ENCODE assay signal across 15 mouse cellular contexts in the genomic region with DNA sequence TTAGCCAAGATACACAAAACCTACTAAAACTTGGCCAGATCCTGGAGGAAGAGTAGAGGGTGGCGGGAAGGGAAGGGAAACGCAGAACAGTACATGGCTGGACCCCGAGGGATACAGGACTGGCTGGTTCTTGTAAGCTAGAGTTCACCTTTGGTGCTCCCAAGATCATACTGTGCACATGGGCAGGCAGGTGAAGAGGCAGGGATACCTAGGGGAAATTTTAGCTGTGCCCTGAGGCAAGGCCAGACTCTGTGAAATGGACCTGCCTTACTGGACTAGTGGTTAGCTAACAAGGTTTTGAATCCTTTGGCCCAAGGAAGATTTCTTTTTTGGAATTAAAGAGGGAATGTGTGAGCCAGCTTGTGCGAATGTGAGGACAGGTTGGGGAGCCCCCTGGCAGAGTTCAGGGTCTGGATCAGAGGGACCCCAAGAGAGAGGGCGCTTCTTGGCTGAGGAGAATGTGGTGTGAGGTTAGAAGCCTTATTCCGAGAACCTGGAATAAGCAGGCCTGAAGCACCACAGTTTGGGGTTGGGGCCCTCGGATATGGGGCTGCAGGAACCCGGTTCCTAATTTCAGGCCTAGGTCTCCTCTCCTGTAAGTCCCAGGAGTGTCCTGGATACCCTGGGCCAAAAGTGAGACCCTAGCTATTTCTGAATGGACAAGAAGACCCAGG. TPM values are rescaled to one million over a fixed set of nuclear protein-coding genes. Genes with fewer than 3 reads are reported as not detected.
DNase-seq lines count a peak whose midpoint lies in the region; ATAC-seq and TF ChIP-seq lines count a peak whose summit lies in the region.
"Had no signal": no experiment of that assay in that cellular context is flagged by ENCODE, and none has a peak within 500 bp of the region (broad histone marks: within the 10 kb centered on the region; RNA-seq: fewer than 3 reads in every experiment).

No protein-coding gene starts in this region.

- WGBS in intestine, embryonic 14.5 days = 34% methylated on average over 8 of the region's 8 CpGs
- 45% methylated on average over 8 of the region's 8 CpGs for WGBS in intestine, postnatal 0 days
- WGBS in neural tube, embryonic 15.5 days = 24% methylated on average over 8 of the region's 8 CpGs
- 62% methylated on average over 8 of the region's 8 CpGs for WGBS in stomach, postnatal 0 days
- WGBS in forebrain, embryonic 16.5 days = 24% methylated on average over 8 of the region's 8 CpGs

- H3K4me3 ChIP-seq in intestine, embryonic 14.5 days (ENCODE audit: low read depth, low read length) = no peak overlapping the region
- H3K4me3 ChIP-seq in intestine, postnatal 0 days (ENCODE audit: low read depth, low read length) = no peak overlapping the region
- no peak overlapping the region for H3K4me3 ChIP-seq in neural tube, embryonic 15.5 days (replicated peaks)
- 0 out of 2 replicates have a peak overlapping the region, but pooled peaks have one; percentile 4 for H3K4me3 ChIP-seq in stomach, postnatal 0 days (ENCODE audit: low read depth, low read length)
- no peak overlapping the region for H3K4me3 ChIP-seq in forebrain, embryonic 16.5 days (replicated peaks; ENCODE audit: low read length)
- H3K4me3 ChIP-seq: liver, embryonic 15.5 days; myocyte had no signal

- H3K9ac ChIP-seq in intestine, embryonic 14.5 days (ENCODE audit: low read length) = no peak overlapping the region
- H3K9ac ChIP-seq in intestine, postnatal 0 days (ENCODE audit: low read depth, low read length) = no peak overlapping the region
- no peak overlapping the region for H3K9ac ChIP-seq in neural tube, embryonic 15.5 days (replicated peaks)
- no peak overlapping the region for H3K9ac ChIP-seq in stomach, postnatal 0 days (ENCODE audit: low read length)
- no peak overlapping the region for H3K9ac ChIP-seq in forebrain, embryonic 16.5 days (replicated peaks; ENCODE audit: low read depth, low read length)
- H3K9ac ChIP-seq: forebrain, embryonic 12.5 days; liver, embryonic 15.5 days had no signal

- H3K27me3 ChIP-seq in intestine, embryonic 14.5 days (replicated peaks; ENCODE audit: control insufficient read depth, insufficient read depth, low read length) = peaks cover 99% of the 10 kb centered on the region
- peaks cover 97% of the 10 kb centered on the region for H3K27me3 ChIP-seq in intestine, postnatal 0 days (replicated peaks; ENCODE audit: control insufficient read depth, insufficient read depth, low read length)
- peaks cover 95% of the 10 kb centered on the region for H3K27me3 ChIP-seq in neural tube, embryonic 15.5 days (replicated peaks)
- peaks cover 55% of the 10 kb centered on the region for H3K27me3 ChIP-seq in stomach, postnatal 0 days (ENCODE audit: control insufficient read depth, insufficient read depth, low read length)
- H3K27me3 ChIP-seq in forebrain, embryonic 16.5 days (replicated peaks; ENCODE audit: control insufficient read depth, insufficient read depth, low read length) = peaks cover 81% of the 10 kb centered on the region

- no peaks in the 10 kb centered on the region for H3K36me3 ChIP-seq in intestine, embryonic 14.5 days (ENCODE audit: control insufficient read depth, insufficient read depth, low read length)
- H3K36me3 ChIP-seq in intestine, postnatal 0 days (ENCODE audit: control insufficient read depth, insufficient read depth) = no peaks in the 10 kb centered on the region
- no peaks in the 10 kb centered on the region for H3K36me3 ChIP-seq in neural tube, embryonic 15.5 days
- no peaks in the 10 kb centered on the region for H3K36me3 ChIP-seq in stomach, postnatal 0 days (ENCODE audit: control insufficient read depth, insufficient read depth, low read length)
- H3K36me3 ChIP-seq in forebrain, embryonic 16.5 days (ENCODE audit: control insufficient read depth, insufficient read depth) = no peaks in the 10 kb centered on the region
- H3K36me3 ChIP-seq: forebrain, embryonic 12.5 days; liver, embryonic 15.5 days had no signal

- no peak overlapping the region for H3K4me2 ChIP-seq in intestine, embryonic 14.5 days (ENCODE audit: low read length)
- no peak overlapping the region for H3K4me2 ChIP-seq in intestine, postnatal 0 days (replicated peaks; ENCODE audit: low read depth)
- no peak overlapping the region for H3K4me2 ChIP-seq in neural tube, embryonic 15.5 days
- no peak overlapping the region for H3K4me2 ChIP-seq in stomach, postnatal 0 days (replicated peaks; ENCODE audit: low read depth)
- H3K4me2 ChIP-seq in forebrain, embryonic 16.5 days (ENCODE audit: low read length) = no peak overlapping the region
- H3K4me2 ChIP-seq: forebrain, embryonic 12.5 days; liver, embryonic 15.5 days had no signal

- no peak for TF ChIP-seq EP300 in stomach, postnatal 0 days (optimal IDR thresholded peaks at IDR 0.05)

- no peak for ATAC-seq in intestine, embryonic 14.5 days (replicated peaks; ENCODE audit: low FRiP score, low TSS enrichment, low read depth)
- no peak for ATAC-seq in intestine, postnatal 0 days
- ATAC-seq in neural tube, embryonic 15.5 days (ENCODE audit: low FRiP score) = no peak
- ATAC-seq in stomach, postnatal 0 days (ENCODE audit: low FRiP score, low TSS enrichment) = no peak
- ATAC-seq in forebrain, embryonic 16.5 days = no peak

- H3K4me1 ChIP-seq in intestine, embryonic 14.5 days (replicated peaks; ENCODE audit: control insufficient read depth, insufficient read depth, low read length) = 0 out of 2 replicates have a peak, but pooled peaks cover 5% of the 10 kb centered on the region
- no peaks in the 10 kb centered on the region for H3K4me1 ChIP-seq in intestine, postnatal 0 days (replicated peaks; ENCODE audit: control insufficient read depth, insufficient read depth, low read length)
- H3K4me1 ChIP-seq in neural tube, embryonic 15.5 days = 0 out of 2 replicates have a peak, but pooled peaks cover 6% of the 10 kb centered on the region
- no peaks in the 10 kb centered on the region for H3K4me1 ChIP-seq in stomach, postnatal 0 days (replicated peaks; ENCODE audit: control insufficient read depth, insufficient read depth)
- peaks cover 6% of the 10 kb centered on the region; the same call in 1 of the 2 replicates for H3K4me1 ChIP-seq in forebrain, embryonic 16.5 days (replicated peaks; ENCODE audit: control insufficient read depth, insufficient read depth, low read length)

- H3K27ac ChIP-seq in intestine, embryonic 14.5 days (ENCODE audit: low read depth) = no peak overlapping the region
- H3K27ac ChIP-seq in intestine, postnatal 0 days (ENCODE audit: low read depth, low read length) = no peak overlapping the region
- no peak overlapping the region for H3K27ac ChIP-seq in neural tube, embryonic 15.5 days (replicated peaks)
- no peak overlapping the region for H3K27ac ChIP-seq in stomach, postnatal 0 days (replicated peaks)
- no peak overlapping the region for H3K27ac ChIP-seq in forebrain, embryonic 16.5 days (ENCODE audit: low read length)
- H3K27ac ChIP-seq: forebrain, embryonic 12.5 days; liver, embryonic 15.5 days had no signal

- no peaks in the 10 kb centered on the region for H3K9me3 ChIP-seq in intestine, embryonic 14.5 days (ENCODE audit: control insufficient read depth, low read length)
- no peaks in the 10 kb centered on the region for H3K9me3 ChIP-seq in intestine, postnatal 0 days (ENCODE audit: control insufficient read depth)
- no peaks in the 10 kb centered on the region for H3K9me3 ChIP-seq in neural tube, embryonic 15.5 days (replicated peaks)
- H3K9me3 ChIP-seq in stomach, postnatal 0 days (ENCODE audit: control insufficient read depth, low read length) = no peaks in the 10 kb centered on the region
- H3K9me3 ChIP-seq in forebrain, embryonic 16.5 days (ENCODE audit: control insufficient read depth, low read length) = no peaks in the 10 kb centered on the region
- H3K9me3 ChIP-seq: forebrain, embryonic 12.5 days; liver, embryonic 15.5 days had no signal

- DNase-seq in embryo, embryonic 10.5 days (ENCODE audit: low spot score) = peak; percentile 43
- no peak for DNase-seq in embryo, embryonic 10 days (ENCODE audit: low spot score)
- peak; percentile 69 for DNase-seq in intestine, embryonic 14.5 days (ENCODE audit: low spot score)
- DNase-seq in neural tube, embryonic 10.5 days (ENCODE audit: extremely low spot score, low spot score) = peak; percentile 45
- no peak for DNase-seq in stomach, postnatal 0 days (ENCODE audit: low spot score)
- DNase-seq: cerebellum, postnatal 25 days; kidney, adult 18-20 months; right cerebral cortex, postnatal 14 days; thymus, postnatal 25 days had no signal

- no peak for TF ChIP-seq CTCF in intestine, postnatal 0 days (IDR thresholded peaks at IDR 0.05; ENCODE audit: low read depth)
- TF ChIP-seq CTCF in stomach, postnatal 0 days (IDR thresholded peaks at IDR 0.05; ENCODE audit: low read depth) = no peak

RNA-seq across cellular contexts. Expression of a gene that starts 3.0 kb away (rescaled TPM):
- polyA plus RNA-seq in intestine, embryonic 14.5 days (2014; fragmentation: Nextera tagmentation; extraction: Ambion mirVana) = not detected in 2 replicates
- polyA plus RNA-seq in intestine, postnatal 0 days (2015; fragmentation: Nextera tagmentation; extraction: Ambion mirVana) = not detected in 2 replicates
- 0.19 and 0.29 TPM in 2 replicates for polyA plus RNA-seq in neural tube, embryonic 15.5 days (2015; fragmentation: Nextera tagmentation; extraction: Ambion mirVana)
- polyA plus RNA-seq in stomach, postnatal 0 days (2015; fragmentation: Nextera tagmentation; extraction: Ambion mirVana) = 0.04 and 0.05 TPM in 2 replicates
- 0.23 and 0.26 TPM in 2 replicates for polyA plus RNA-seq in forebrain, embryonic 16.5 days (2015; fragmentation: Nextera tagmentation; extraction: Ambion mirVana)
- polyA plus RNA-seq: liver, embryonic 15.5 days had no signal

RNA-seq across cellular contexts. Expression of a gene that starts 39.1 kb away (rescaled TPM):
- polyA plus RNA-seq in intestine, embryonic 14.5 days (2014; fragmentation: Nextera tagmentation; extraction: Ambion mirVana) = not detected in 2 replicates
- polyA plus RNA-seq in intestine, postnatal 0 days (2015; fragmentation: Nextera tagmentation; extraction: Ambion mirVana) = not detected in 2 replicates
- polyA plus RNA-seq in neural tube, embryonic 15.5 days (2015; fragmentation: Nextera tagmentation; extraction: Ambion mirVana) = not detected in 2 replicates
- 0.18 TPM in 1 of 2 replicates, not detected in the other for polyA plus RNA-seq in stomach, postnatal 0 days (2015; fragmentation: Nextera tagmentation; extraction: Ambion mirVana)
- polyA plus RNA-seq in forebrain, embryonic 16.5 days (2015; fragmentation: Nextera tagmentation; extraction: Ambion mirVana) = not detected in 2 replicates
- polyA plus RNA-seq: forebrain, embryonic 12.5 days; liver, embryonic 15.5 days; myocyte had no signal

RNA-seq across cellular contexts. Expression of a gene that starts 56.8 kb away (rescaled TPM):
- 7.2 and 7.7 TPM in 2 replicates for polyA plus RNA-seq in intestine, embryonic 14.5 days (2014; fragmentation: Nextera tagmentation; extraction: Ambion mirVana)
- polyA plus RNA-seq in intestine, postnatal 0 days (2015; fragmentation: Nextera tagmentation; extraction: Ambion mirVana) = 3.0 and 3.3 TPM in 2 replicates
- polyA plus RNA-seq in neural tube, embryonic 15.5 days (2015; fragmentation: Nextera tagmentation; extraction: Ambion mirVana) = 1.4 and 1.5 TPM in 2 replicates
- 5.2 and 6.9 TPM in 2 replicates for polyA plus RNA-seq in stomach, postnatal 0 days (2015; fragmentation: Nextera tagmentation; extraction: Ambion mirVana)
- polyA plus RNA-seq in forebrain, embryonic 16.5 days (2015; fragmentation: Nextera tagmentation; extraction: Ambion mirVana) = 0.47 and 0.68 TPM in 2 replicates

Comparison
In these comparisons a context has a peak if more than half of its experiments do, and no peak if none do; other contexts are left out.
1. DNase-seq: peak in embryo, embryonic 10.5 days (single experiment), intestine, embryonic 14.5 days (single experiment) and neural tube, embryonic 10.5 days (single experiment); none in embryo, embryonic 10 days (single experiment) and stomach, postnatal 0 days (single experiment).